Mouse (Mus musculus) adrenal gland, postnatal 4 days (tissue): ENCODE results near the gene Car7. TPM values are rescaled to one million over a fixed set of nuclear protein-coding genes. Genes with fewer than 3 reads are reported as not detected.
"Not testable (repeated sequence)": the region's sequence is repeated elsewhere in the genome, so short reads cannot be mapped to it uniquely, and the experiment has no call there.

Experiments used
- DNase-seq, 2 experiments: peaks; one replicate each; pipeline ENCODE4 v3.0.0; 2021 to 2022; ENCODE audit warnings: low spot score in 2 of 2, mixed read lengths in 2 of 2
- total RNA-seq, 2 experiments: library from RNA; stranded (reverse); gene quantifications; 2 replicates each; pipeline ENCODE4 v1.2.3; 2021

The Car7 gene
- total RNA-seq, 2 experiments from 2014 or later, result 1.7 to 2.0 TPM

- no peak for DNase-seq
Observed at GRCm38 (mm10) chr8:104565457-104565798, 30.9 kb downstream of the Car7 start.

- DNase-seq, result no peak
Observed at GRCm38 (mm10) chr8:104569559-104569958, 35.1 kb downstream of the Car7 start.

GRCm38 (mm10) chr8:104570436-104571343, 36.2 kb downstream of the Car7 start:
- DNase-seq, result peak; percentile 56 to 64

GRCm38 (mm10) chr8:104576820-104577219, 42.3 kb downstream of the Car7 start:
- DNase-seq, result no peak

GRCm38 (mm10) chr8:104577606-104578005, 43.1 kb downstream of the Car7 start:
- not testable (repeated sequence) for DNase-seq

GRCm38 (mm10) chr8:104584522-104584921, 50.0 kb downstream of the Car7 start:
- DNase-seq, result no peak

- no peak for DNase-seq
Observed at GRCm38 (mm10) chr8:104590284-104590683, 55.8 kb downstream of the Car7 start.

GRCm38 (mm10) chr8:104591133-104591834, 56.8 kb downstream of the Car7 start, which contains the start of gene Pdp2:
Gene Pdp2 (plus strand): TSS chr8:104591451.
- DNase-seq, result peak; percentile 64 to 90

- DNase-seq, result no peak
Observed at GRCm38 (mm10) chr8:104591856-104592255, 57.4 kb downstream of the Car7 start.

- DNase-seq, result no peak
Observed at GRCm38 (mm10) chr8:104592566-104592965, 58.1 kb downstream of the Car7 start.

GRCm38 (mm10) chr8:104593536-104594325, 59.2 kb downstream of the Car7 start:
- no peak for DNase-seq

- no peak for DNase-seq
Observed at GRCm38 (mm10) chr8:104594611-104595362, 60.3 kb downstream of the Car7 start.

- DNase-seq, result no peak
Observed at GRCm38 (mm10) chr8:104595773-104596536, 61.5 kb downstream of the Car7 start.

GRCm38 (mm10) chr8:104597656-104598055, 63.2 kb downstream of the Car7 start:
- DNase-seq, result no peak

- DNase-seq, result no peak
Observed at GRCm38 (mm10) chr8:104598496-104598895, 64.0 kb downstream of the Car7 start.

Other genes with a start within 250 kb of the Car7 start
- gene Cmtm2a, start 241.5 kb upstream of the Car7 start, total RNA-seq, result not detected
- gene Gm45711, start 224.6 kb upstream of the Car7 start, total RNA-seq, result not detected
- gene Cmtm1, start 224.5 kb upstream of the Car7 start, total RNA-seq, result not detected
- not detected for gene Gm11020, start 213.1 kb upstream of the Car7 start, total RNA-seq
- gene Cmtm2b, start 212.5 kb upstream of the Car7 start, total RNA-seq, result not detected
- 100 to 1,000 TPM; 104 to 105 TPM for gene Cmtm3, start 195.3 kb upstream of the Car7 start, total RNA-seq
- gene Cmtm4, start 138.9 kb upstream of the Car7 start, total RNA-seq, result 10 to 100 TPM; 26.9 to 29.6 TPM
- 100 to 1,000 TPM; 134 to 162 TPM for gene Dync1li2, start 91.6 kb upstream of the Car7 start, total RNA-seq
- gene Terb1, start 24.8 kb upstream of the Car7 start, total RNA-seq, result under 1 TPM; 0.11 to 0.39 TPM
- gene Nae1, start 52 bp upstream of the Car7 start, total RNA-seq, result 10 to 100 TPM; 39.6 to 48.0 TPM
- gene Pdp2, start 56.8 kb downstream of the Car7 start, total RNA-seq, result 10 to 100 TPM; 17.0 to 17.6 TPM
- gene Cdh16, start 89.7 kb downstream of the Car7 start, total RNA-seq, result 10 to 100 TPM in 1 of 2 experiments, 1 to 10 TPM in 1; 2.1 to 83.8 TPM
- gene Rrad, start 96.6 kb downstream of the Car7 start, total RNA-seq, result 1 to 10 TPM; 6.0 to 6.7 TPM
- gene Ciao2b, start 107.3 kb downstream of the Car7 start, total RNA-seq, result 10 to 100 TPM; 32.4 to 36.2 TPM
- gene Ces2a, start 199.3 kb downstream of the Car7 start, total RNA-seq, result 10 to 100 TPM in 1 of 2 experiments, under 1 TPM in 1; 0.25 to 15.5 TPM